Mouse (Mus musculus) splenic B cell, adult 2 months (primary cell): ENCODE measurements around the gene Mbd3.
"Not testable (repeated sequence)": the region's sequence is repeated elsewhere in the genome, so short reads cannot be mapped to it uniquely, and the experiment has no call there.

Source experiments
- DNase-seq: peaks from one replicate; pipeline ENCODE4 v3.0.0-alpha.2; 2011; ENCODE audit warnings: low read depth, low spot score
- H3K27me3 ChIP-seq: 2 replicates; pipeline ENCODE4 v1.6.1; 2012; ENCODE audit warnings: mild to moderate bottlenecking, low read length, moderate library complexity, mixed read lengths; ENCODE audit not compliant: control insufficient read depth, poor library complexity, insufficient read depth, severe bottlenecking
- H3K36me3 ChIP-seq: 2 replicates; pipeline ENCODE4 v1.6.1; 2012; ENCODE audit warnings: mild to moderate bottlenecking, low read length, moderate library complexity, mixed read lengths; ENCODE audit not compliant: control insufficient read depth, poor library complexity, insufficient read depth, severe bottlenecking

Gene Mbd3

DNA sequence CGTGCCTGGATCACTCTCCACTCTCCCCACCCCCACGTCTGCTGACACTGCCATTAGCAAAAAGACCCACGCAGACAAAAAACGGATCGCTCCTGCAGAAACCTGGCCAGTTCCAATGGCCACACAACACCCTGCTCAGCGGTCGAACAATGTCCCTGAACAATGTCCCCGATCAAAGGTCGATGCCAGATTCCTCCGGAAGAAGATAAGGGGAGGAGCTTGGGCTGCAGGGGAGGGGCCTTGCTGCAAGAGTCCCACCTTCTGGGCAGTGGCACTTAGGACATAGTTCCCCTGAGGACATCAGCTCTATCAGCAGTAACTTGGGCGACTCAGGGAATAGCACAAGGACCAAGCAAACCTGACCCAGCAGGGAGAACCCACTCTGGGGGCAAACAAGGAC is 47.5 kb downstream of the Mbd3 start:
- no peaks in the 10 kb centered on the region for H3K36me3 ChIP-seq
- no peak for DNase-seq
- peaks cover 3% of the 10 kb centered on the region; the same call in 1 of the 2 replicates for H3K27me3 ChIP-seq

DNA sequence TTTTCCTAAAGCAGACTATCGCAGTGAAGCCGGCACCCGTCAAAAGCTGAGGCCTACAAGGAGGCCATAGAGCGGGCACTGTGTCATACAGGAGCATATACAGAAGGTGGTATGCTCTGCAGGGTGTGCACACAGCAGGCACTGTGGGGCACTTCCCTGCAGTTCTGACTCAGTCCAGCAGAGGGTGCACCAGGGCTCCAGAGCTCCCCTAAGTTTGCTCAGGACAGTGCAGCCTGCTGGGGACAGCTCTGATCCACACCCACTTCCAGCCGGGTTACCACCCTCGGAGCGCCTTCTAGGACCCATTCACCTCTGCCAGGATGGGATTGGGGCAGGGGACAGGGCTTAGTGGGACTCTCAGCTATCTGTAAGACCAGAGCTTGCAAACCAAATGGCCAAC is 49.1 kb downstream of the Mbd3 start:
- DNase-seq = peak; percentile 90
- no peaks in the 10 kb centered on the region for H3K36me3 ChIP-seq
- H3K27me3 ChIP-seq = 0 out of 2 replicates have a peak, but pooled peaks cover 3% of the 10 kb centered on the region

DNA sequence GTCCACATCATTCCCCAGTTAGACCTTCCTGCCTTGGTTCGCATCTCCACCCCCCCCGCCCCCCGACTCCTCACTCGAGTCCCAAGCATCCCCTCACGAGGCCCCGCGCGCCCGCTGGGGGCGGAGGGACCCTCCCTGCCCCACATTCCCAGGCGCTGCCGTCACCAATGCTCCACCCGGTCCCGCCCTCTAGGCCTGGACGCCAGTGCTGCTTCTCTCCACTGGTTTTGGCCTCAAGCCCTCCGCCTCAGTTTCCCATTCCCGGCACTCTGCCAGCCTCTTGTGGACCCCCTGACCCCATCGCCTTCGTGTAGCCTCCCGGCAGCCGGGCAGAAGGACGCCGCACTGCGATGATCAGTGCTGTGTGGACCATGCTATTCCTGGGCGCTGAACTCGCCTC is 50.4 kb downstream of the Mbd3 start:
- H3K27me3 ChIP-seq = 0 out of 2 replicates have a peak, but pooled peaks cover 5% of the 10 kb centered on the region
- no peak for DNase-seq

DNA sequence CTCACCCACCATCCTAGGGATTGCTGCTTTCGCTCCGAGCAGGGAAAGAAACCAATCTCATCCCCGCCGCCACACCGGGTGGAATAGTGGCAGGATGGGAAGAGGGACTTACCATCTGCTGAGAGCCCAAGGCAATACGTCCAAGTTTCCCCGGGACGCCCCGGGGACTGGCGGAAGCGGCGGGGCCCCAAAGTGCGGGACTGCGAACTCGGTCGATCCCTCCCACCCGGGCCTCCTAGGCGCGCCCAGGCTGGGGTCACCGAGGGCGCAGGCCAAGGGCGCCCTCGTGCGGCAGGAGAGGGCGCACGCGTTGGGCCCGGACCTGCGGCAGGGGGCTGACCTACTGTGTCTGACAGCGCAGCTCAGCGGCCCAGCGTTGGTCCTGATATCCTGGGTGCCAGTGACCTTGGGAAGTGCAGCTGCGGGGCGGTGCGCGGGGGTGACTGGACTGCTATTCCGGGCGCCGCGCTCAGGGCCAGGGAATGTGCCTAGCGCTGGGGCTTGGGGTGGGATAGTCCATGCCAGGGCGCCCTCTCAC is 51.0 kb downstream of the Mbd3 start, which contains the start of gene Adamtsl5:
Gene Adamtsl5 (minus strand): TSS at position 169 of the 538 bp plus-strand sequence.
- peak; percentile 85 for DNase-seq
- Histone ChIP-seq H3K36me3 (no peaks in the 10 kb centered on the region), H3K27me3 (0 out of 2 replicates have a peak, but pooled peaks cover 5% of the 10 kb centered on the region)

More for the DNA sequence above, 50.4 kb downstream of the Mbd3 start:
- no peaks in the 10 kb centered on the region for H3K36me3 ChIP-seq

DNA sequence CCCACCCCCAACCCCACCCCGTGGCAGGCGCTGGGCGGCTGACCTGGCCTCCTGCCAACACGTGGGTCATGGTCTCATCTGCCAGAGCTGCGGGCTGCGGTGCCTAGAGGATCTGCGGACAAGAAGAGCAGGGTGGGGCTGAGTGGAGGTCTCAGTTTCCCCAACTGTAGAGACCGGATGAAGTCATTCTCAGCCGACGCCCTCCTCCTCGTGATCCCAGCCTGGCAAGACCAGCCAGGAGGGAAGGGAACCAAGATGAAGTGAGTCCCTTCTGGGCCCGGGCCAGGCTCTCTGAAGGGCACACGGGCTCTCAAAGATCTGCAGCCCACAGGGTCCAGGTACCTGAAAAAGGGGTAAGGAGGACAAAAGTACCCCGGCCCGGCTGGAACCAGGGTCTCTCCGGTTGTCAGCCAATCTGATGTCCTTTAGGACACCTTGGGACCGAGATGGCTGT is 51.8 kb downstream of the Mbd3 start:
- Histone ChIP-seq H3K36me3 (no peaks in the 10 kb centered on the region), H3K27me3 (0 out of 2 replicates have a peak, but pooled peaks cover 5% of the 10 kb centered on the region)
- DNase-seq = no peak

DNA sequence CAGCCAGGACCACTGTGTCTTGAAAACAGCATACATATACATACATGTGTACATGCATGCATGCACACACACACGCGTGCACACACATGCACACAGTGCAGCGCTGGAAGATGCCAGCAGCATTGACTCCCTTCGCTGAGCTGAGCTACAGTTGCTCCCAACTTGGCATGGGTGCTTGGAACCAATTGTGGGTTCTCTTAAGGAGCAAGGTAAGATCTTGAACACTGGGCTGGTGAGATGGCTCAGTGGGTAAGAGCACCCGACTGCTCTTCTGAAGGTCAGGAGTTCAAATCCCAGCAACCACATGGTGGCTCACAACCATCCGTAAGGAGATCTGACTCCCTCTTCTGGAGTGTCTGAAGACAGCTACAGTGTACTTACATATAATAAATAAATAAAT is 53.4 kb downstream of the Mbd3 start:
- H3K27me3 ChIP-seq, DNase-seq, H3K36me3 ChIP-seq: not testable (repeated sequence)

DNA sequence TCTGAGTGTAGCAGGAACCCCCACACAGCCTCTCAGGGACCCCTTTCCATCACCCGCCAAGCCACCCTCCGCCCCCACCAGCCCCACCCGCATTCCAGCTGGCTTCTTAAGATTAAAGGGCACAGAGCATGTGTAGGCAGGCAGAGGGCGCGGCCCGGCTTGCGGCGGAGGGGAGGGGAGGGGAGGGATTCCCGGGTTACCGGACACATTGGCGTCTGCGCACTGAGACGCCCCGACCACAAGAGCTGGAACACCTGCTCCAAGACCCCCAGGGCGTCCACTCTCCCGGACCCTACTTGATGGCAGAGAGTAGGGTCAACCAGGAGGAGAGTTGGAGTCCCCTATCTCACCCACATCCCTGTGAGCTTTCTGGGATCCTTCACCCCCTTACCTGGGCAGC is 54.2 kb downstream of the Mbd3 start:
- DNase-seq = no peak
- Histone ChIP-seq H3K36me3 (no peaks in the 10 kb centered on the region), H3K27me3 (0 out of 2 replicates have a peak, but pooled peaks cover 5% of the 10 kb centered on the region)

DNA sequence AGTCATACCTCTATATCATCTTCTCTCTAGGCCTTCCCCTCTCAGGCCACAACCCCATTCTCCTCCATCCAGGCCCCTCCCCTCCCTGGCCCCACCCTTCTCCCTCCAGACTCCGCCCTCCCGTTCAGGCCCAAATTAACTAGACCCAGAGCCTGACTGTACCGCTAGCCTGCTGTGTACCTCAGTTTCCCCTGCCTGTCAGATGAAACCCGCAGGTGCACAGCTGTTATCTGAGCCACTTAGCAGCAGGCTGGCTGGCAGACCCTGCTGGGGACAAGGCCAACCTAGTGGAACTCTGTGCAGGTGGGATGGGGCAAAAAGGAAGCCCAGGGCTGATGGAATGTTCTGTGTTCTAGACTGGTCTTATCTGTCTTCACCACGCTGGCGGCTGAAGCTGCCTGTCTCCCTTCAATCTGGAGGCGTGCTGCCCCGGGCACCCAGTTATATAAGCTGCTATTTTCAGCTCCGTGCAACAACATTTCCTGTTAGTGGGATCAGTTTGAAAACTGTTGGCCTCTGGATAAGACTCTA is 55.2 kb downstream of the Mbd3 start:
- Histone ChIP-seq H3K27me3 (0 out of 2 replicates have a peak, but pooled peaks cover 5% of the 10 kb centered on the region), H3K36me3 (no peaks in the 10 kb centered on the region)
- no peak for DNase-seq

DNA sequence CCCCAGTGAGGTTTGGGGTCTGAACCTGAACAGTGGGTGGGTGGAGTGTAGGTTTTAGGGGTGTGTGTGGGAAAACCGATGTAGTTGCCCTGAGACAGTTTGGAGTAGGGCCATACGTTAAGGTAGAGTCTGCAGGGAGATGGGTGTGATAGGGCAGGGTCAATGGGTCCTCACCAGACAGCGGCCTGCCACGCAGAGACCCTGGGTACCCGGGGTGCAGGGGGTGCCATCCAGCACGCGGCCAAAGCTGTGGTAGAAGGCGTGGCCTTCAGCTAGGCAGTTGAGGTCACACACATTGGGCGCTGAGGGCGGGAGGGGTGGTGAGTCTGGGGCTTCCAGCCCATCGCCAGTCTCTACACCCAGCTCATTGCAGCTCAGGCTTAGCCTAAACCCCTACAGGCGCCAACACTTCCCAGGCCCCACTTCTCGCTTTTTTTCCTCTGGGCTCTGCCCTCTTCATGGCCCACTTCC is 55.9 kb downstream of the Mbd3 start:
- H3K27me3 ChIP-seq = 0 out of 2 replicates have a peak, but pooled peaks cover 3% of the 10 kb centered on the region
- H3K36me3 ChIP-seq = no peaks in the 10 kb centered on the region
- DNase-seq = no peak

DNA sequence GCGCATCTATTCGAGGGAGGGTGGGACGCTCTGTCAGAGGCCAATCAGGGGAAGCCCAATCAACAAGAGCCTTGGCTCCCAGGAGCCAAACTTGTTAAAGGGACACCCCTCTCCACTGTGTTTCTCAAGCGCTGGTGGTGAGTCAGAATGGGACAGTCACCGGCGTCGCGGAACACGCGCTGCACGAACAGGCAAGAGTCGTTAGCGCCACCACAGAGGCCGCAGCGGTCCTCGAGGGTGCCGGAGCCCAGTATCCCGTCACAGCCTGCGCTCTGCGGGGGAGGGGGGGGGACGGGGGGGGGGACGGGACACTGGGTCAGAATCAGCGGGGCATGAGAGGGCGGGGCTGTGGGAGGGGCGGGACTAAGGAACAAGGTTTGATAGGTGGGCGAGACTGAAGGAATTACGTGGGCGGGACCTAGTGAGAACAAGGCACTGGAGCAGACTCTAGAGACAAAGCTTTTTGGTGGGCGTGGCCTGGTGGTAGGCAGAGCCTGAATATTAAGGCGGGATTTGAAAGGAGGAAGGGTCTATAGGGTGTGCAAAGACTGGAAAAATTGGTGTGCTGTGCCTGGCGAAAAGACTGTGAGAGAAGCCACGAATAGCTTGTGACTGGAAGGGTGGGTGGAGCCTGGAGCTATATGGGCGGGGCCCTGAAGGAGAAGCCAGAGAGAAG is 56.5 kb downstream of the Mbd3 start:
- Histone ChIP-seq H3K27me3 (0 out of 2 replicates have a peak, but pooled peaks cover 2% of the 10 kb centered on the region), H3K36me3 (no peaks in the 10 kb centered on the region)
- peak; percentile 86 for DNase-seq
